Mouse (Mus musculus): Measurements from ENCODE around the gene 3110040M04Rik.
A peak's percentile ranks its signal among the peaks of the same experiment; 100 is the strongest.
"Not testable (repeated sequence)": the region's sequence is repeated elsewhere in the genome, so short reads cannot be mapped to it uniquely, and the experiment has no call there.

Gene 3110040M04Rik

DNA sequence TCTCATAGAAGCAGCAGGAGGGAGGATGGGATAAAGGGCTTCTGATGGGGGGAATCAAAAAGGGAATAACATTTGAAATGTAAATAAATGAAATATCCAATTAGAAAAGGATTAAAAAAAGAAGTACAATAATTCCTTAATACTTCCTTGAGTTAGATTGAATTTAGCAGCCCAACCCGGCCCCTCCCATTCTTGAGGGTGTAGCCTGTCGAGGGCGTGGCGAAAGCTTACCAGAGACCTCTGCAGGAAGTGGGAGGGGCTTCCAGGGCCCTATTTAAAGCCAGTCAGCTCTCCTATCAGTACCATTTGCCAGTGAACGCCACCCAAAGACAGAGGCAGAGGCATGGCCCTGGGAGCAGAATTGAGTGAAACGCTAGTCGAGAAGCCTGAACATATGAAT, 11.8 kb upstream of the 3110040M04Rik start, which contains the start of gene Gm8947:
Gm8947 (plus strand) TSS at position 302 of the 400 bp plus-strand sequence.
- DNase-seq (ENCODE audit: extremely low read depth, low read depth) = not testable (repeated sequence)

DNA sequence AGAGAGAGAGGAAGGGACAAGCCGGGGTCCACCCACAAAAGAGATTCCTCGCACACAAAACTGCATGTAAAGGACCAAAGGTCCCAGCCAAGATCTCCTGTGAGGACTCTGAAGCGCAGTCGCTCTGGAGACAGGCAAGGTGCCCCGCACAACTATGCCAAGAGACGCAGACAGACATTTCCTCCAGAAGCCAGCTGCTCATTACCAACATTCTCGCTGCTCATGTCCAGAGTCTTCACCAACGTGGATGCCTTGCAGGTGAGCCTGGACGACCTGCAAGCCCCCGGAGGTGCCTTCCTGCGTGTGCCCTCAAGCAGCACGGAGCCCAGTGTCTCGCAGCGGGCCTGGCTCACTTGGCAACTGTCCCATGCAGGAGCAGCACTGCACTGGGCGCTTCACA, 11.2 kb upstream of the 3110040M04Rik start:
- not testable (repeated sequence) for DNase-seq (ENCODE audit: extremely low read depth, low read depth)

- DNase-seq (ENCODE audit: extremely low read depth, low read depth) = not testable (repeated sequence)
These were observed 7.9 kb upstream of the 3110040M04Rik start for GRCm38 (mm10) chr1:151195986-151196385.

DNA sequence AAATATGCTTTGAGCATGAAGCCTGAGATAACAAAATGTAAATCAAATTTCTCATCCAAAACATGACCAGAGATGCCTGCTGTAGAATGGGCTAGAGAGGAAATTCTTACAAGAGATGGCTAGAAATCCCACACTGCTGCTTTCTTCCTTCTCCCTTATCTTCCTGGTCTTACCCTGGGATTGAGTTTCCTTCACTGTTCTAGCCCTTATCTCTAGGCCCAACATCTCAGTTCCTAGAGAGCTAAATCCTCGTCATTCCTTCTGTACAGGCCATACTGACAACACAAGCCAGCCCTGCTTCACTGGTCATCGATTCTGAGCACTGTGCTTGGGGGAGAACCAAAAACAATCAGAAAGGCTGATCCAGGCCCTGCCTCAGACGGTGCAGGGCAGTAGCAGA, 7.2 kb upstream of the 3110040M04Rik start:
- not testable (repeated sequence) for DNase-seq (ENCODE audit: extremely low read depth, low read depth)

DNA sequence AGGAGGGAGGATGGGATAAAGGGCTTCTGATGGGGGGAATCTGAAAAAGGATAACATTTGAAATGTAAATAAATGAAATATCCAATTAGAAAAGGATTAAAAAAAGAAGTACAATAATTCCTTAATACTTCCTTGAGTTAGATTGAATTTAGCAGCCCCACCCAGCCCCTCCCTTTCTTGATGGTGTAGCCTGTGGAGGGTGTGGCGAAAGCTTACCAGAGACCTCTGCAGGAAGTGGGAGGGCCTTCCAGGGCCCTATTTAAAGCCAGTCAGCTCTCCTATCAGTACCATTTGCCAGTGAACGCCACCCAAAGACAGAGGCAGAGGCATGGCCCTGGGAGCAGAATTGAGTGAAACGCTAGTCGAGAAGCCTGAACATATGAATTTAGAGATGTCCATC, 5.8 kb upstream of the 3110040M04Rik start, which contains the start of gene Gm47995:
Gm47995 (plus strand) TSS at position 329 of the 400 bp plus-strand sequence.
- peak; percentile 73 for DNase-seq (ENCODE audit: extremely low read depth, low read depth)

- DNase-seq (ENCODE audit: extremely low read depth, low read depth) = not testable (repeated sequence)
These were observed 3.3 kb upstream of the 3110040M04Rik start for GRCm38 (mm10) chr1:151200620-151201019.

DNA sequence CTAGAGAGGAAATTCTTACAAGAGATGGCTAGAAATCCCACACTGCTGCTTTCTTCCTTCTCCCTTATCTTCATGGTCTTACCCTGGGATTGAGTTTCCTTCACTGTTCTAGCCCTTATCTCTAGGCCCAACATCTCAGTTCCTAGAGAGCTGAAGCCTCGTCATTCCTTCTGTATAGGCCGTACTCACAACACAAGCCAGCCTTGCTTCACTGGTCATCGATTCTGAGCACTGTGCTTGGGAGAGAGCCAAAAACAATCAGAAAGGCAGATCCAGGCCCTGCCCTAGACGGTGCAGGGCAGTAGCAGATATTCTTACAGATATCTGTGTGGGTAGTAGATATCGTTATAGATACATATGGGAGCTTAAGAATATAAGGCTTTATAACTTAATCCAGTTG, 1.1 kb upstream of the 3110040M04Rik start:
- not testable (repeated sequence) for DNase-seq (ENCODE audit: extremely low read depth, low read depth)

DNA sequence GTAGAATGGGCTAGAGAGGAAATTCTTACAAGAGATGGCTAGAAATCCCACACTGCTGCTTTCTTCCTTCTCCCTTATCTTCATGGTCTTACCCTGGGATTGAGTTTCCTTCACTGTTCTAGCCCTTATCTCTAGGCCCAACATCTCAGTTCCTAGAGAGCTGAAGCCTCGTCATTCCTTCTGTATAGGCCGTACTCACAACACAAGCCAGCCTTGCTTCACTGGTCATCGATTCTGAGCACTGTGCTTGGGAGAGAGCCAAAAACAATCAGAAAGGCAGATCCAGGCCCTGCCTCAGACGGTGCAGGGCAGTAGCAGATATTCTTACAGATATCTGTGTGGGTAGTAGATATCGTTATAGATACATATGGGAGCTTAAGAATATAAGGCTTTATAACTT, 4.6 kb downstream of the 3110040M04Rik start:
- DNase-seq (ENCODE audit: extremely low read depth, low read depth) = not testable (repeated sequence)

- DNase-seq (ENCODE audit: extremely low read depth, low read depth) = not testable (repeated sequence)
These were observed 5.0 kb downstream of the 3110040M04Rik start for GRCm38 (mm10) chr1:151208944-151209343.

- DNase-seq (ENCODE audit: extremely low read depth, low read depth) = not testable (repeated sequence)
These were observed 6.0 kb downstream of the 3110040M04Rik start, which contains the start of gene Gm47996 for GRCm38 (mm10) chr1:151209824-151210355. Gene Gm47996, plus strand, starts transcription at chr1:151210131.

DNA sequence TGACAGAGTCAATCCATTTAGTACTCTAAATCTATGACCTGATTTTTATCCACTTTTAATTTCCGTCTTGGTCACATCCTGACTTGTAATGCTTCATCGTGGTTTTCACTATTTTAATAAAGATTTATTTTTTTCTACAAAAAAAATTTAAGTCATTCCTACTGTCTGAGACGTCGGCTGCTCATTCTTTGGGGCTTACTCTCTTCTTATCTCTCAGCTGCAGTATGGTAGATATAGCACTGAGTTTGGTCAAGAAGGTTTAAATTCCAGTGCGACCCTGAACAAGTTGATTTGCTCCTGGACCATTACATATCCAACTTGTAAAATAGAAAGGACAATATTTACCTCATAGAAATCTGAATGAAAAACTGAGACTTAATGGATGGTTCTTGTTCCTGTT, 7.7 kb downstream of the 3110040M04Rik start:
- DNase-seq (ENCODE audit: extremely low read depth, low read depth) = not testable (repeated sequence)

- no peak for DNase-seq (ENCODE audit: extremely low read depth, low read depth)
These were observed 10.9 kb downstream of the 3110040M04Rik start for GRCm38 (mm10) chr1:151214862-151215261.

- DNase-seq (ENCODE audit: extremely low read depth, low read depth) = no peak
These were observed 12.1 kb downstream of the 3110040M04Rik start for GRCm38 (mm10) chr1:151215985-151216384.

- DNase-seq (ENCODE audit: extremely low read depth, low read depth) = no peak
These were observed 12.5 kb downstream of the 3110040M04Rik start for GRCm38 (mm10) chr1:151216417-151216816.

GRCm38 (mm10) chr1:151219045-151219444, 15.1 kb downstream of the 3110040M04Rik start:
- DNase-seq (ENCODE audit: extremely low read depth, low read depth) = peak; percentile 15

DNA sequence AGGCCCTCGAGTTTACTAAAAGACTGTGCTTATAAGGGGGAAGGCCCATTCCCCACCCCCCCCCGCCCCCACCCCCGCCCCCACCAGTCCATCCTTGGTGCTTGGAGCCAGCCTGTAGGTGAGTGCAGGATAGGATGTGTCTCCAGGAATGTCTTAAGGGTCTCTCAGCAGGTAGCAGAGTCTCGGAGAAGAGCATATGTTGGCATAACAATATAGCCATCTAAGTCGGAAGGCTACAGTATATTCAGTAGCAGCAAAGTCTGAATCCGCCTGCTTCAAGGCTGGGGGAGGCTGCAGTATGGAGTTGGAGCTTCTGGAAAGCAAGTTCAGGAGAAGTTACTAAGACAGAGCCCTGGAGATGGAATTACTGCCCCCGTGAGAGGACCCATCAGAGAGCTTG, 16.2 kb downstream of the 3110040M04Rik start:
- DNase-seq (ENCODE audit: extremely low read depth, low read depth) = no peak

GRCm38 (mm10) chr1:151222561-151223267, 18.8 kb downstream of the 3110040M04Rik start:
- DNase-seq (ENCODE audit: extremely low read depth, low read depth) = no peak

DNA sequence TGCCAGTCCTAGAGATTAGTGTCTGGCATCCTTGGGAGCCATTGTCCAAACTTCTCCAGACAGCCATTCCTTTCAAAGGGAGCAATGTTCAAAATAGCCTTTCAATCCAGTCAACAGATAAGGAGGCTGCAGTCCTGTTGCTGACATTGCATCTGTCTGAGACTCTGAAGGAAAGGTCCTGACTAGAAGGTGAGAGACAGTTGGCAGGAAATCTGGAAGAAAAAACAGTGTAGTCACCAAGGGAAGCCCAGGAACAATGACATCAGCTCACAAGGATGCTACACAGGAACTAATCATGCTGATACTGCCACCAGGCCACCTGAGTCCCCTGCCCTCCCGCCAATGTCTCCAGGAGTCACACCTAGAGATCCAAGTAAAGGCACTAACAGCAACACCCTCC, 19.5 kb downstream of the 3110040M04Rik start:
- no peak for DNase-seq (ENCODE audit: extremely low read depth, low read depth)

- DNase-seq (ENCODE audit: extremely low read depth, low read depth) = no peak
These were observed 20.6 kb downstream of the 3110040M04Rik start for GRCm38 (mm10) chr1:151224536-151224935.

DNA sequence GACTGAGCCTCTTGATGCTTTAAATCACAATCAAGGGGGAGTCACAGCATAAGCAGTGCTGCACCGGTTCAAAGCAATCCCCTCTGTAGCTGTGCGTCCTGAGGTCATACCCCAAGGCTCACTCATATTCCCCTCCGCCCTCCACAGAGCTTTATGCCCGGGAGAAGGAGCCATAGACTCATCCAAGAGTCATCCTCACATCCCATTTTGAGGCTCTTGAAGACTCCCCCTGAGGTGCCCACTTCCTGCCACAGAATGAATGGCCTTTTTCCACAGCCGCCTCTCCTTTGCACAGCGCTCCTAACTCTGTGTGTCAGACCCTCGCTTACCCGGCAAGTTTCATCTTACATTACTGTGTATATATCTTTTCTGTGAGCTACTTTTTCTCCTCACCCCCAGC, 23.6 kb downstream of the 3110040M04Rik start:
- DNase-seq (ENCODE audit: extremely low read depth, low read depth) = no peak

DNA sequence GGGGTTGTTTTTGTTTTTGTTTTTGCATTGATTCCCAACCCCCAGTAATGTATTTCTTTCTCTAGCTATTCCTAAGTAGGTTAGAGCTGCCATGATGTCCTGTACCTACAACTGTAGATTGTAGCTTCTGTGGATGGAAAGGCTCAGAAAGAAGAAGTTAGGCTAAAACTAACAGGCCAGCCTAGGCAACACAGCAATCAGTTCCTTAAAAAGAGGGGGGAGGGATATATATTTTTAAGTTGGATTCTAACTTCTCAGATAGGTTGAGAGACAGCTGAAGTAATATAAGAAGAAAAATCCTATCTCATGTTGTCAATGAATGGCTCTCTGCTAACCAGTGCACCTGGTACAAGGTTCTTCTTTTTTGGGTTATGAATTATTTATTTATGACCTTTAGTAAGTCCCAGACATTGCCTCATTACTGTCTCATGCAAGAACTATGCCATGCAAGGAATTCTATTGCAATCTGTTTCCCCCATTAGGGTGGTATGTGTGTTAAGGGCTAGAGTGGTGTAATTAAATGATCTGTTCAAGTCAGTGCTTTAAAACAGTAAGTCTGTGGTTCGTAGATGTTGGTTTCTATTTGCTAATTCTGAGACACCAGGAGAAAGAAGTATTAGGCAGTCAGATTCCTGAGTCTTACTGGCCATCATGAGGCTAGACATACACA, 24.5 kb downstream of the 3110040M04Rik start:
- no peak for DNase-seq (ENCODE audit: extremely low read depth, low read depth)

GRCm38 (mm10) chr1:151232346-151232745, 28.4 kb downstream of the 3110040M04Rik start:
- no peak for DNase-seq (ENCODE audit: extremely low read depth, low read depth)

Data from MEL-GATA-1-ER (cell line).